Mouse (Mus musculus): ENCODE measurements at regions not wholly inside any gene's neighbourhood (a gene's known extent, or its start where the extent isn't known, plus 50 kb on each side); places are given as distances from the start of the nearest gene placed in this dataset.
A peak's percentile ranks its signal among the peaks of the same experiment; 100 is the strongest.
"Not testable (repeated sequence)": the region's sequence is repeated elsewhere in the genome, so short reads cannot be mapped to it uniquely, and the experiment has no call there.

GRCm38 (mm10) chr10:70828217-70828616 is 172.5 kb upstream of the Phyhipl start:
- H3K4me1 ChIP-seq (ENCODE audit: control insufficient read depth, insufficient read depth, low read length) = no peaks in the 10 kb centered on the region
- 14% methylated on average over 4 of the region's 4 CpGs for WGBS

GRCm38 (mm10) chr10:70827522-70827921 is 171.8 kb upstream of the Phyhipl start:
- not testable (repeated sequence) for H3K27ac ChIP-seq (ENCODE audit: insufficient read depth, low read length); H3K27me3 ChIP-seq (ENCODE audit: control insufficient read depth, insufficient read depth, low read length); H3K4me1 ChIP-seq (ENCODE audit: control insufficient read depth, insufficient read depth, low read length); DNase-seq; H3K4me3 ChIP-seq (replicated peaks; ENCODE audit: insufficient read depth, low read depth, low read length)
- 92% methylated on average over 2 of the region's 2 CpGs for WGBS

More at GRCm38 (mm10) chr10:70828217-70828616, 172.5 kb upstream of the Phyhipl start:
- DNase-seq = no peak
- no peak for TF ChIP-seq CTCF (IDR thresholded peaks at IDR 0.05; ENCODE audit: borderline replicate concordance, insufficient read depth, low read depth, low read length)
- TF ChIP-seq POLR2A (IDR thresholded peaks at IDR 0.05; ENCODE audit: borderline replicate concordance, insufficient read depth, low read length) = no peak
- H3K27me3 ChIP-seq (ENCODE audit: control insufficient read depth, insufficient read depth, low read length) = no peaks in the 10 kb centered on the region
- H3K4me3 ChIP-seq (replicated peaks; ENCODE audit: insufficient read depth, low read depth, low read length) = no peak overlapping the region
- H3K27ac ChIP-seq (ENCODE audit: insufficient read depth, low read length) = no peak overlapping the region

- WGBS = 27% methylated on average over 7 of the region's 7 CpGs
- no peaks in the 10 kb centered on the region for H3K4me1 ChIP-seq (ENCODE audit: control insufficient read depth, insufficient read depth, low read length)
- TF ChIP-seq POLR2A (IDR thresholded peaks at IDR 0.05; ENCODE audit: borderline replicate concordance, insufficient read depth, low read length) = no peak
- TF ChIP-seq CTCF (IDR thresholded peaks at IDR 0.05; ENCODE audit: borderline replicate concordance, insufficient read depth, low read depth, low read length) = no peak
- H3K27me3 ChIP-seq (ENCODE audit: control insufficient read depth, insufficient read depth, low read length) = no peaks in the 10 kb centered on the region
- no peak for DNase-seq
- no peak overlapping the region for H3K4me3 ChIP-seq (replicated peaks; ENCODE audit: insufficient read depth, low read depth, low read length)
- H3K27ac ChIP-seq (ENCODE audit: insufficient read depth, low read length) = no peak overlapping the region
These were observed 170.9 kb upstream of the Phyhipl start for GRCm38 (mm10) chr10:70826706-70827105.

GRCm38 (mm10) chr10:70825451-70825850 is 169.7 kb upstream of the Phyhipl start:
- TF ChIP-seq CTCF (IDR thresholded peaks at IDR 0.05; ENCODE audit: borderline replicate concordance, insufficient read depth, low read depth, low read length) = no peak
- TF ChIP-seq POLR2A (IDR thresholded peaks at IDR 0.05; ENCODE audit: borderline replicate concordance, insufficient read depth, low read length) = no peak
- Histone ChIP-seq H3K4me3 (replicated peaks; ENCODE audit: insufficient read depth, low read depth, low read length) (no peak overlapping the region), H3K27me3 (ENCODE audit: control insufficient read depth, insufficient read depth, low read length) (no peaks in the 10 kb centered on the region), H3K27ac (ENCODE audit: insufficient read depth, low read length) (no peak overlapping the region), H3K4me1 (ENCODE audit: control insufficient read depth, insufficient read depth, low read length) (no peaks in the 10 kb centered on the region)
- 81% methylated on average over 4 of the region's 4 CpGs for WGBS
- DNase-seq = no peak

GRCm38 (mm10) chr10:70824461-70824860 is 168.7 kb upstream of the Phyhipl start:
- no peak overlapping the region for H3K4me3 ChIP-seq (replicated peaks; ENCODE audit: insufficient read depth, low read depth, low read length)
- no peak for TF ChIP-seq CTCF (IDR thresholded peaks at IDR 0.05; ENCODE audit: borderline replicate concordance, insufficient read depth, low read depth, low read length)
- DNase-seq = no peak
- no peaks in the 10 kb centered on the region for H3K27me3 ChIP-seq (ENCODE audit: control insufficient read depth, insufficient read depth, low read length)
- no peak overlapping the region for H3K27ac ChIP-seq (ENCODE audit: insufficient read depth, low read length)
- 77% methylated on average over 5 of the region's 5 CpGs for WGBS
- H3K4me1 ChIP-seq (ENCODE audit: control insufficient read depth, insufficient read depth, low read length) = no peaks in the 10 kb centered on the region

- H3K4me1 ChIP-seq (ENCODE audit: control insufficient read depth, insufficient read depth, low read length) = no peaks in the 10 kb centered on the region
- H3K4me3 ChIP-seq (replicated peaks; ENCODE audit: insufficient read depth, low read depth, low read length) = no peak overlapping the region
- H3K27me3 ChIP-seq (ENCODE audit: control insufficient read depth, insufficient read depth, low read length) = no peaks in the 10 kb centered on the region
- no peak for DNase-seq
- no peak overlapping the region for H3K27ac ChIP-seq (ENCODE audit: insufficient read depth, low read length)
- no peak for TF ChIP-seq CTCF (IDR thresholded peaks at IDR 0.05; ENCODE audit: borderline replicate concordance, insufficient read depth, low read depth, low read length)
- TF ChIP-seq POLR2A (IDR thresholded peaks at IDR 0.05; ENCODE audit: borderline replicate concordance, insufficient read depth, low read length) = no peak
- WGBS = 77% methylated on average over 2 of the region's 2 CpGs
These were observed 164.2 kb upstream of the Phyhipl start for GRCm38 (mm10) chr10:70819951-70820350.

- no peaks in the 10 kb centered on the region for H3K27me3 ChIP-seq (ENCODE audit: control insufficient read depth, insufficient read depth, low read length)
- no peaks in the 10 kb centered on the region for H3K4me1 ChIP-seq (ENCODE audit: control insufficient read depth, insufficient read depth, low read length)
- peak in 1 of 2 experiments; percentile 18 for DNase-seq
- no peak overlapping the region for H3K4me3 ChIP-seq (replicated peaks; ENCODE audit: insufficient read depth, low read depth, low read length)
- H3K27ac ChIP-seq (ENCODE audit: insufficient read depth, low read length) = no peak overlapping the region
- no peak for TF ChIP-seq CTCF (IDR thresholded peaks at IDR 0.05; ENCODE audit: borderline replicate concordance, insufficient read depth, low read depth, low read length)
- no peak for TF ChIP-seq POLR2A (IDR thresholded peaks at IDR 0.05; ENCODE audit: borderline replicate concordance, insufficient read depth, low read length)
- 56% methylated on average over 15 of the region's 15 CpGs for WGBS
These were observed 158.8 kb upstream of the Phyhipl start for GRCm38 (mm10) chr10:70814354-70815131.

GRCm38 (mm10) chr10:70809411-70809810 is 153.6 kb upstream of the Phyhipl start:
- Histone ChIP-seq H3K27ac (ENCODE audit: insufficient read depth, low read length) (no peak overlapping the region), H3K4me1 (ENCODE audit: control insufficient read depth, insufficient read depth, low read length) (no peaks in the 10 kb centered on the region), H3K27me3 (ENCODE audit: control insufficient read depth, insufficient read depth, low read length) (no peaks in the 10 kb centered on the region), H3K4me3 (replicated peaks; ENCODE audit: insufficient read depth, low read depth, low read length) (no peak overlapping the region)
- no peak for DNase-seq
- WGBS = 5% methylated on average over 3 of the region's 3 CpGs
- TF ChIP-seq POLR2A (IDR thresholded peaks at IDR 0.05; ENCODE audit: borderline replicate concordance, insufficient read depth, low read length) (no peak), CTCF (IDR thresholded peaks at IDR 0.05; ENCODE audit: borderline replicate concordance, insufficient read depth, low read depth, low read length) (no peak)

Data from cerebellum, adult 2 months (tissue).